Mouse (Mus musculus) gastrocnemius, postnatal 25 days (tissue): ENCODE data around the gene Gm28171. TPM values are rescaled to one million over a fixed set of nuclear protein-coding genes. Genes with fewer than 3 reads are reported as not detected.
"Not testable (repeated sequence)": the region's sequence is repeated elsewhere in the genome, so short reads cannot be mapped to it uniquely, and the experiment has no call there.

Experiments used
- DNase-seq: peaks from one replicate; pipeline ENCODE4 v3.0.0; 2022
- long read RNA-seq, 2 experiments: library from polyadenylated mRNA; stranded (forward); transcript quantifications; one replicate each; pipeline ENCODE4 v2.0.0; 2021
- total RNA-seq, 2 experiments: library from RNA; stranded (reverse); gene quantifications; 1 replicate in 1 of 2; 2 replicates in 1 of 2; pipeline ENCODE4 v1.2.3; 2021

Gm28171 gene
- total RNA-seq, result not detected
- long read RNA-seq, experiment 1, result 0 reads
- long read RNA-seq, experiment 2, result 0 reads

DNA sequence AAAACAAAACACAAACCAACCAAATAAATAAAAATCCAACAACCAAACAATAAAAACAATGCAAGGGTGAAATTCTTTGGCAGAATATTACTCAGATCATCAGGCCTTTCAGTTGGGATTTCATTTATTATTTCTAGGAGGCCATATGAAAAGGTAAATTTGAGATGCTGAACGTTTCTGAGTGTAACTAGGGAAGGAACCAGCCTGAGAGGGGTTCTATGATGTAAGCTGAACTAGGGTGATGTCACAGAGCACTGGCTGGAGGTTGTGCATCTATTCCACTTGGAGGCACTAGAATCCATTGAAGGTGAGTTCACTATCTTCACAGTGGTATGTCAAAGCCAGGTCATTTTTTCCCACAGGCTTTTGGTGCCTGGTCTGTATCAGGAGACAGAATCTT, at the start of gene Gm28171:
Gm28171 (plus strand) TSS at position 301 of the 400 bp plus-strand sequence.
- DNase-seq, result not testable (repeated sequence)

Other genes starting within 250 kb of the Gm28171 start
- gene Gm21854, start 136.4 kb upstream of the Gm28171 start, total RNA-seq, result not detected
- not detected for gene Gm20914, start 67.4 kb upstream of the Gm28171 start, total RNA-seq
- gene Gm21778, start 149.1 kb downstream of the Gm28171 start, total RNA-seq, result not detected